Mouse (Mus musculus) hindbrain, postnatal 0 days (tissue): ENCODE measurements at regions not wholly inside any gene's neighbourhood (a gene's known extent, or its start where the extent isn't known, plus 50 kb on each side); places are given as distances from the start of the nearest gene placed in this dataset.
"Not testable (repeated sequence)": the region's sequence is repeated elsewhere in the genome, so short reads cannot be mapped to it uniquely, and the experiment has no call there.

Source experiments
- ATAC-seq: fragments of 200-750 bp; cut with Nextera tagmentation; 2 replicates; pipeline ENCODE4 v1.8.0; 2017; ENCODE audit warnings: mild to moderate bottlenecking, moderate TSS enrichment, moderate library complexity
- DNase-seq: peaks from one replicate; pipeline ENCODE4 v3.0.0-alpha.2; 2015; ENCODE audit warnings: low spot score
- H3K27ac ChIP-seq: fragments of 300-500 bp; sonication (generic); 2 replicates; pipeline ENCODE4 v1.5.1; 2014; ENCODE audit warnings: mild to moderate bottlenecking
- H3K27me3 ChIP-seq: fragments of 300-500 bp; sonication (generic); 2 replicates; pipeline ENCODE4 v1.6.1; 2014; ENCODE audit warnings: low read length, mixed read lengths; ENCODE audit not compliant: insufficient read depth
- H3K36me3 ChIP-seq: fragments of 300-500 bp; sonication (generic); 2 replicates; pipeline ENCODE4 v1.6.1; 2014; ENCODE audit warnings: low read length, mixed read lengths; ENCODE audit not compliant: insufficient read depth
- H3K4me1 ChIP-seq: fragments of 300-500 bp; sonication (generic); 2 replicates; pipeline ENCODE4 v1.6.1; 2014; ENCODE audit warnings: antibody characterized with exemption, low read length, mixed read lengths; ENCODE audit not compliant: insufficient read depth
- H3K4me2 ChIP-seq: fragments of 300-500 bp; sonication (generic); 2 replicates; pipeline ENCODE4 v1.6.1; 2014; ENCODE audit warnings: low read depth, mild to moderate bottlenecking, low read length, moderate library complexity, mixed read lengths
- H3K4me3 ChIP-seq: fragments of 300-500 bp; sonication (generic); 2 replicates; pipeline ENCODE4 v1.5.1; 2014; ENCODE audit warnings: low read length
- H3K9ac ChIP-seq: fragments of 300-500 bp; sonication (generic); replicated peaks from 2 replicates; pipeline ENCODE4 v1.6.1; 2014; ENCODE audit warnings: mild to moderate bottlenecking, low read length, moderate library complexity, mixed read lengths
- H3K9me3 ChIP-seq: fragments of 300-500 bp; sonication (generic); 2 replicates; pipeline ENCODE4 v1.6.1; 2016; ENCODE audit warnings: low read length, mixed read lengths
- CTCF ChIP-seq: IDR thresholded peaks from 2 replicates; pipeline ENCODE4 v1.5.1; 2016; ENCODE audit warnings: antibody characterized with exemption, control low read depth, low read depth
- WGBS: fragments of 180-500 bp; shearing (Covaris S2); extraction: QIAGEN DNeasy Blood & Tissue Kit; methylation state at CpG from one replicate; pipeline ENCODE4 v1.1.7; 2014; 5-methylcytosine and 5-hydroxymethylcytosine counted together

GRCm38 (mm10) chr6:26332226-26332625 lies 523.2 kb upstream of the Pot1a start:
- Histone ChIP-seq H3K9me3 (no peaks in the 10 kb centered on the region), H3K4me1 (no peaks in the 10 kb centered on the region), H3K27ac (no peak overlapping the region), H3K36me3 (no peaks in the 10 kb centered on the region), H3K4me2 (no peak overlapping the region), H3K4me3 (no peak overlapping the region), H3K9ac (no peak overlapping the region), H3K27me3 (no peaks in the 10 kb centered on the region)
- no peak for TF ChIP-seq CTCF
- DNase-seq (no peak), ATAC-seq (no peak)

DNA sequence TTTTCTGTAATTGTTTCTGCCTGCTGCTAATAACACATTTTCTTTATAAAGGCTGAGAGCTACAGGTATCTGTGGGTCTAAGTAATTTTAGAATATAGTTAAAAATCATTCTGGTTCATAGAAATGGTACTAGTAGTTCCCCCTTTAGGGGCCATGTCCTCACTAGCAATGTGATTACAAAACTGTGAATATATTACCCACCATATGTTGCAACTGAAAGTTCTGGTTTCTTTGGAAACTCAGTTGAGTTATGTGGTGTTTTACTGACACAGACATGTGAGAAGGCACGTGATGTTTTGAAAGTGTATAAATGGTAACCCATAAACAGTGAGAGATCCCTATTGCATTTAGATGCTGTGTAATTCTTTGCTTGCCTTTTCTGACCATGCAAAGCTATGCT lies 495.1 kb upstream of the Pot1a start:
- no peak overlapping the region for H3K4me2 ChIP-seq
- WGBS = 77% methylated on average over 1 of the region's 1 CpGs

DNA sequence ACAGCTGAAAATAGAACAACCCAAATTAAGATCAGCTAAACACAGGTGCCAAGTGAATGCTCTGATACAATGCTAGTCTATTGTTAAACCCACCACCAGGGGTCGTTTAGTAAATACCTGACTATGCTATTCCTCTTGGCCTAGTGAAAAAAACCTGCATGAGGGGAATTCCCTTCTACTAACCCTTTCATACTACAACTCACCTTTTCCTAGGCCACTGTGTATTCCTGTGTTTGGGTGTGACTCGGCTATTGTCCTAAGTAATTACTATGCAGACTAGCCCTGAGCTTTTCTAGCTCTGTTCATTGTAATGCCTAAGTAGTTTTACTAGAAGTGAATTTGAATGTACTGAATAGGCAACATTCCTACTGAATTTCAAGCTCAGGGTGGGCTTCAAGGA lies 492.5 kb upstream of the Pot1a start:
- ATAC-seq, H3K27me3 ChIP-seq, H3K4me2 ChIP-seq, H3K4me3 ChIP-seq, H3K9me3 ChIP-seq, H3K36me3 ChIP-seq, H3K27ac ChIP-seq, H3K4me1 ChIP-seq, DNase-seq, H3K9ac ChIP-seq: not testable (repeated sequence)
- 62% methylated on average over 2 of the region's 2 CpGs for WGBS

More for the DNA sequence above, 495.1 kb upstream of the Pot1a start:
- Histone ChIP-seq H3K4me1 (no peaks in the 10 kb centered on the region), H3K36me3 (no peaks in the 10 kb centered on the region), H3K4me3 (no peak overlapping the region), H3K9me3 (no peaks in the 10 kb centered on the region), H3K27me3 (no peaks in the 10 kb centered on the region), H3K9ac (no peak overlapping the region), H3K27ac (no peak overlapping the region)
- ATAC-seq (no peak), DNase-seq (no peak)
- TF ChIP-seq CTCF = no peak

GRCm38 (mm10) chr6:26299208-26299607 lies 490.2 kb upstream of the Pot1a start:
- Histone ChIP-seq H3K27ac (no peak overlapping the region), H3K27me3 (no peaks in the 10 kb centered on the region), H3K4me3 (no peak overlapping the region), H3K4me1 (no peaks in the 10 kb centered on the region), H3K9me3 (no peaks in the 10 kb centered on the region), H3K36me3 (no peaks in the 10 kb centered on the region), H3K4me2 (no peak overlapping the region), H3K9ac (no peak overlapping the region)
- DNase-seq = peak; percentile 29
- ATAC-seq = no peak
- no peak for TF ChIP-seq CTCF

- WGBS = 96% methylated on average over 6 of the region's 6 CpGs
- not testable (repeated sequence) for H3K36me3 ChIP-seq, H3K27me3 ChIP-seq, H3K27ac ChIP-seq, H3K9me3 ChIP-seq, H3K4me2 ChIP-seq, H3K9ac ChIP-seq, H3K4me1 ChIP-seq, H3K4me3 ChIP-seq, ATAC-seq, DNase-seq
Measured at GRCm38 (mm10) chr6:26297420-26297819, 488.4 kb upstream of the Pot1a start.

GRCm38 (mm10) chr6:26287900-26288299 lies 478.9 kb upstream of the Pot1a start:
- Histone ChIP-seq H3K9ac (no peak overlapping the region), H3K4me3 (no peak overlapping the region), H3K9me3 (no peaks in the 10 kb centered on the region), H3K4me1 (no peaks in the 10 kb centered on the region), H3K27ac (no peak overlapping the region), H3K4me2 (no peak overlapping the region), H3K36me3 (no peaks in the 10 kb centered on the region), H3K27me3 (no peaks in the 10 kb centered on the region)
- DNase-seq = no peak
- 91% methylated on average over 1 of the region's 1 CpGs for WGBS
- no peak for TF ChIP-seq CTCF
- ATAC-seq = no peak
